ENCODE assay signal across 19 mouse cellular contexts in the genomic region with DNA sequence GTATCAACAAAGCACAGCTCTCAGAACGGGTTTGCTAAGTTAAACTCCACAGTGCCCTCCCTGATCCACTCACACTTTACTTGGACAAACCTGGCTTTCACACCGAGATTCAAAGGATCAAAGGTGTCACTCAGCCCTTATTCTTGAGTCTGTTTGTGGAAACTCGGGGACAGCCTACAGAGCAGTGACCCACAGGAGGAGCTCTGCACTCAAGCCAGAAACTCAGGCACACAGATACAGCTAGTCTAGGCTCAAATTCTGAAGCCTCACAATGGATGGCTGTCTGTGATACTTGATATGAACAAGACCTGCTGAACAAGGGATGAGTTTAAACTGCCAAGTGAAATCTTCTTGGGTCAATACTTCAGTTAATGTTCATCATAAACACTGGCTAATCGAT.
DNase-seq lines count a peak whose midpoint lies in the region; ATAC-seq and TF ChIP-seq lines count a peak whose summit lies in the region.
"Had no signal": no experiment of that assay in that cellular context is flagged by ENCODE, and none has a peak within 500 bp of the region (broad histone marks: within the 10 kb centered on the region; RNA-seq: fewer than 3 reads in every experiment).

No protein-coding gene starts in this region.

- DNase-seq in gastrocnemius, adult 2 months = no peak
- DNase-seq in gastrocnemius, adult 8-10 months (ENCODE audit: low spot score in 2 of 2) = no peak
- no peak for DNase-seq in liver, postnatal 0 days
- no peak for DNase-seq in liver, embryonic 11.5 days (ENCODE audit: low spot score)
- no peak for DNase-seq in heart, postnatal 0 days (ENCODE audit: low spot score)
- no peak for DNase-seq in cerebellum, adult 11-12 months
- DNase-seq: cerebellum, adult 18-20 months; cerebellum, postnatal 25 days; gastrocnemius, postnatal 14 days; midbrain, embryonic 14.5 days; thymus, postnatal 36 days had no signal

- peaks cover 4% of the 10 kb centered on the region; the same call in 1 of the 2 replicates for H3K4me1 ChIP-seq in liver, postnatal 0 days (ENCODE audit: insufficient read depth)
- H3K4me1 ChIP-seq in liver, embryonic 11.5 days (replicated peaks; ENCODE audit: control insufficient read depth, insufficient read depth, low read length) = no peaks in the 10 kb centered on the region; the same call in 1 of the 2 replicates
- H3K4me1 ChIP-seq in heart, embryonic 13.5 days = peaks cover 32% of the 10 kb centered on the region
- 0 out of 2 replicates have a peak, but pooled peaks cover 5% of the 10 kb centered on the region for H3K4me1 ChIP-seq in heart, postnatal 0 days (ENCODE audit: control insufficient read depth, insufficient read depth)
- H3K4me1 ChIP-seq: liver, embryonic 15.5 days; megakaryocyte, embryonic 14.5 days had no signal

- no peaks in the 10 kb centered on the region for H3K36me3 ChIP-seq in liver, postnatal 0 days (replicated peaks; ENCODE audit: insufficient read depth, low read length)
- no peaks in the 10 kb centered on the region for H3K36me3 ChIP-seq in liver, embryonic 11.5 days (ENCODE audit: control insufficient read depth, insufficient read depth, low read length)
- H3K36me3 ChIP-seq in heart, embryonic 13.5 days = no peaks in the 10 kb centered on the region
- H3K36me3 ChIP-seq in heart, postnatal 0 days (replicated peaks; ENCODE audit: control insufficient read depth, insufficient read depth, low read length) = no peaks in the 10 kb centered on the region
- H3K36me3 ChIP-seq: embryonic facial prominence, embryonic 10.5 days; kidney, embryonic 15.5 days; liver, embryonic 15.5 days; neural tube, embryonic 15.5 days had no signal

- TF ChIP-seq CTCF in gastrocnemius, adult 2 months (IDR thresholded peaks at IDR 0.05) = peak; percentile 18; the same call in 1 of the 2 replicates
- TF ChIP-seq CTCF in liver, postnatal 0 days (IDR thresholded peaks at IDR 0.05; ENCODE audit: low read depth) = peak; percentile 25
- peak; percentile 47; the same call in 1 of the 2 replicates for TF ChIP-seq CTCF in heart, postnatal 0 days (IDR thresholded peaks at IDR 0.05; ENCODE audit: low read depth)

- no peak for ATAC-seq in liver, postnatal 0 days
- no peak for ATAC-seq in liver, embryonic 11.5 days (replicated peaks; ENCODE audit: low FRiP score)
- ATAC-seq in heart, embryonic 13.5 days (ENCODE audit: extremely low read depth, insufficient number of reproducible peaks, low FRiP score, low TSS enrichment) = no peak
- ATAC-seq in heart, postnatal 0 days (ENCODE audit: insufficient read depth, low read depth) = peak; percentile 52

- no peaks in the 10 kb centered on the region for H3K27me3 ChIP-seq in liver, postnatal 0 days (ENCODE audit: insufficient read depth, low read length)
- no peaks in the 10 kb centered on the region for H3K27me3 ChIP-seq in liver, embryonic 11.5 days (replicated peaks; ENCODE audit: control insufficient read depth, insufficient read depth, low read length)
- H3K27me3 ChIP-seq in heart, embryonic 13.5 days (replicated peaks) = no peaks in the 10 kb centered on the region
- no peaks in the 10 kb centered on the region for H3K27me3 ChIP-seq in heart, postnatal 0 days (ENCODE audit: control insufficient read depth, insufficient read depth, low read length)
- H3K27me3 ChIP-seq: CH12.LX; kidney, embryonic 15.5 days; liver, embryonic 15.5 days; megakaryocyte, embryonic 14.5 days; neural tube, embryonic 15.5 days had no signal

- H3K4me3 ChIP-seq in gastrocnemius, adult 2 months = no peak overlapping the region
- no peak overlapping the region for H3K4me3 ChIP-seq in liver, postnatal 0 days (ENCODE audit: low read depth, low read length)
- no peak overlapping the region for H3K4me3 ChIP-seq in liver, embryonic 11.5 days (ENCODE audit: low read depth, low read length)
- no peak overlapping the region for H3K4me3 ChIP-seq in heart, embryonic 13.5 days
- 0 out of 2 replicates have a peak overlapping the region, but pooled peaks have one; percentile 15 for H3K4me3 ChIP-seq in heart, postnatal 0 days (ENCODE audit: low read depth, low read length)
- H3K4me3 ChIP-seq: embryonic facial prominence, embryonic 10.5 days; kidney, embryonic 15.5 days; liver, embryonic 15.5 days; megakaryocyte, embryonic 14.5 days; neural tube, embryonic 15.5 days had no signal

- intact Hi-C loops in gastrocnemius, adult 2 months (cut with DNase I) = loop anchor here (10.0 kb wide), 1 partner anchor 106 kb away; the partner anchor contains the start of gene Auts2

- WGBS in liver, postnatal 0 days (ENCODE audit: insufficient replicate concordance) = 54% methylated on average over 4 of the region's 4 CpGs
- WGBS in liver, embryonic 11.5 days = 53% methylated on average over 4 of the region's 4 CpGs
- WGBS in heart, embryonic 13.5 days = 36% methylated on average over 4 of the region's 4 CpGs
- WGBS in heart, postnatal 0 days = 35% methylated on average over 4 of the region's 4 CpGs

- no peak overlapping the region for H3K4me2 ChIP-seq in liver, postnatal 0 days (ENCODE audit: low read depth, low read length)
- H3K4me2 ChIP-seq in liver, embryonic 11.5 days = no peak overlapping the region
- H3K4me2 ChIP-seq in heart, embryonic 13.5 days = peak overlapping the region; percentile 53
- peak overlapping the region; percentile 58 for H3K4me2 ChIP-seq in heart, postnatal 0 days (ENCODE audit: low read depth, low read length)
- H3K4me2 ChIP-seq: hindbrain, embryonic 14.5 days; kidney, embryonic 15.5 days; liver, embryonic 15.5 days; neural tube, embryonic 15.5 days had no signal

- H3K9me3 ChIP-seq in liver, postnatal 0 days (ENCODE audit: low read length) = no peaks in the 10 kb centered on the region
- no peaks in the 10 kb centered on the region for H3K9me3 ChIP-seq in liver, embryonic 11.5 days (ENCODE audit: control insufficient read depth, low read length)
- no peaks in the 10 kb centered on the region for H3K9me3 ChIP-seq in heart, embryonic 13.5 days
- H3K9me3 ChIP-seq in heart, postnatal 0 days (replicated peaks; ENCODE audit: control insufficient read depth, low read length) = no peaks in the 10 kb centered on the region
- H3K9me3 ChIP-seq: embryonic facial prominence, embryonic 10.5 days; kidney, embryonic 15.5 days; liver, embryonic 15.5 days; megakaryocyte, embryonic 14.5 days; neural tube, embryonic 15.5 days had no signal

- H3K27ac ChIP-seq in gastrocnemius, adult 2 months = no peak overlapping the region
- no peak overlapping the region for H3K27ac ChIP-seq in liver, postnatal 0 days (ENCODE audit: low read depth)
- H3K27ac ChIP-seq in liver, embryonic 11.5 days (ENCODE audit: low read depth, low read length) = no peak overlapping the region
- no peak overlapping the region for H3K27ac ChIP-seq in heart, embryonic 13.5 days (replicated peaks)
- H3K27ac ChIP-seq in heart, postnatal 0 days (ENCODE audit: low read depth) = no peak overlapping the region
- H3K27ac ChIP-seq: embryonic facial prominence, embryonic 10.5 days; hindbrain, embryonic 14.5 days; kidney, embryonic 15.5 days; liver, embryonic 15.5 days; neural tube, embryonic 15.5 days had no signal

- TF ChIP-seq EP300 in liver, postnatal 0 days (IDR thresholded peaks at IDR 0.05; ENCODE audit: low read depth) = no peak
- no peak for TF ChIP-seq EP300 in heart, postnatal 0 days (IDR thresholded peaks at IDR 0.05; ENCODE audit: low read depth)

- no peak overlapping the region for H3K9ac ChIP-seq in liver, postnatal 0 days (replicated peaks)
- no peak overlapping the region for H3K9ac ChIP-seq in liver, embryonic 11.5 days (ENCODE audit: low read depth, low read length)
- no peak overlapping the region for H3K9ac ChIP-seq in heart, embryonic 13.5 days
- no peak overlapping the region for H3K9ac ChIP-seq in heart, postnatal 0 days (replicated peaks; ENCODE audit: low read depth, low read length)
- H3K9ac ChIP-seq: hindbrain, embryonic 14.5 days; kidney, embryonic 15.5 days; liver, embryonic 15.5 days; neural tube, embryonic 15.5 days had no signal

Comparison
In these comparisons a context has a peak if more than half of its experiments do, and no peak if none do; other contexts are left out.
1. H3K4me2 ChIP-seq: peak in heart, embryonic 13.5 days (single experiment) and heart, postnatal 0 days (single experiment); none in liver, postnatal 0 days (single experiment) and liver, embryonic 11.5 days (single experiment).
2. Peak in every context shown above with its lines, with median percentiles within 50 percentile points of each other: CTCF ChIP-seq.